Comparison of ENCODE assay signal across 9 mouse cellular contexts in the genomic region with DNA sequence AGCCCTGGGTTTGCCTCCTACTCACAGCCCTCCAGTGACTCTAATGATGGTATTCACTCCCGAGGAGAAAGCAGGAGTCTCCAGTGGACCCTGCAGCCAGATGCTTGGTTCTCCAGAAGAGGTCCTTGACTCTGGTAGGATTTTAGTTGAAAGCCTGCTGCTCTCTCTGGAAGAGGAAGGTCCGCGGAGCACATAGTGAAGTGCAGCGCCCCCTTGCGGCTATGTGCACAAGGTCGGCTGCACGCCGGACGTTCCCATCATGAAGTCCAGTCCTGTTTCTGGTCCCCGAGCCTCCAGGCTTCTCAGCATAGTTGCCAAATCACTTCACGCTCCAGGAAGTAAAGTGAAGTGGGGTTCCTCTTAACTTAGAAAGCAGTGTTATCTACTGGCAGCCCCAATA.
DNase-seq lines count a peak whose midpoint lies in the region; ATAC-seq lines count a peak whose summit lies in the region.
"Had no signal": no experiment of that assay in that cellular context is flagged by ENCODE, and none has a peak within 500 bp of the region (broad histone marks: within the 10 kb centered on the region; RNA-seq: fewer than 3 reads in every experiment).

No protein-coding gene starts in this region.

- H3K27me3 ChIP-seq in intestine, embryonic 14.5 days (replicated peaks; ENCODE audit: control insufficient read depth, insufficient read depth, low read length): no peaks in the 10 kb centered on the region; the same call in 1 of the 2 replicates
- no peaks in the 10 kb centered on the region; the same call in 1 of the 2 replicates for H3K27me3 ChIP-seq in intestine, embryonic 15.5 days (replicated peaks)
- H3K27me3 ChIP-seq: embryonic facial prominence, embryonic 15.5 days had no signal

- no peak overlapping the region for H3K9ac ChIP-seq in intestine, embryonic 14.5 days (ENCODE audit: low read length)
- H3K9ac ChIP-seq in intestine, embryonic 15.5 days: no peak overlapping the region
- H3K9ac ChIP-seq: embryonic facial prominence, embryonic 15.5 days had no signal

- H3K4me1 ChIP-seq in intestine, embryonic 14.5 days (replicated peaks; ENCODE audit: control insufficient read depth, insufficient read depth, low read length): no peaks in the 10 kb centered on the region
- H3K4me1 ChIP-seq in intestine, embryonic 15.5 days (replicated peaks): no peaks in the 10 kb centered on the region
- H3K4me1 ChIP-seq: embryonic facial prominence, embryonic 15.5 days had no signal

- intact Hi-C loops in heart, postnatal 36 days (cut with DNase I): loop anchor here (1.0 to 5.0 kb wide), 2 partner anchors 61 to 100 kb away; no protein-coding TSS in a partner anchor
- intact Hi-C loops in left cerebral cortex, postnatal 14 days (cut with DNase I): loop anchor here (1.0 kb wide), 1 partner anchor 100 kb away; no protein-coding TSS in a partner anchor

- no peaks in the 10 kb centered on the region for H3K36me3 ChIP-seq in intestine, embryonic 14.5 days (ENCODE audit: control insufficient read depth, insufficient read depth, low read length)
- H3K36me3 ChIP-seq in intestine, embryonic 15.5 days: no peaks in the 10 kb centered on the region
- H3K36me3 ChIP-seq: embryonic facial prominence, embryonic 15.5 days had no signal

- peak; percentile 84 for DNase-seq in intestine, embryonic 14.5 days (ENCODE audit: low spot score)
- DNase-seq in WW6 (ENCODE audit: low read depth, low spot score): peak; percentile 33
- peak; percentile 61 to 72 for DNase-seq in heart, postnatal 36 days
- peak; percentile 42 to 65 for DNase-seq in left cerebral cortex, postnatal 14 days (ENCODE audit: low spot score in 2 of 2)
- peak; percentile 54 for DNase-seq in thymus, postnatal 25 days

- H3K4me2 ChIP-seq in intestine, embryonic 14.5 days (ENCODE audit: low read length): no peak overlapping the region
- H3K4me2 ChIP-seq in intestine, embryonic 15.5 days (replicated peaks): no peak overlapping the region
- H3K4me2 ChIP-seq: embryonic facial prominence, embryonic 15.5 days had no signal

- no peak for ATAC-seq in intestine, embryonic 14.5 days (replicated peaks; ENCODE audit: low FRiP score, low TSS enrichment, low read depth)
- ATAC-seq in intestine, embryonic 15.5 days: no peak
- peak; percentile 91 for ATAC-seq in common myeloid progenitor, adult 5-6 weeks (replicated peaks; ENCODE audit: low read depth, poor library complexity, severe bottlenecking)
- peak; percentile 39; the same call in 1 of the 2 replicates for ATAC-seq in neutrophil, adult 5-6 weeks (ENCODE audit: extremely low read depth, insufficient number of reproducible peaks, low FRiP score, poor library complexity, severe bottlenecking)

- H3K27ac ChIP-seq in intestine, embryonic 14.5 days (ENCODE audit: low read depth): no peak overlapping the region
- H3K27ac ChIP-seq in intestine, embryonic 15.5 days: no peak overlapping the region
- H3K27ac ChIP-seq: embryonic facial prominence, embryonic 15.5 days had no signal

- WGBS in intestine, embryonic 14.5 days: 6% methylated on average over 11 of the region's 11 CpGs
- 6% methylated on average over 11 of the region's 11 CpGs for WGBS in intestine, embryonic 15.5 days

- no peaks in the 10 kb centered on the region for H3K9me3 ChIP-seq in intestine, embryonic 14.5 days (ENCODE audit: control insufficient read depth, low read length)
- H3K9me3 ChIP-seq in intestine, embryonic 15.5 days: no peaks in the 10 kb centered on the region
- H3K9me3 ChIP-seq: embryonic facial prominence, embryonic 15.5 days had no signal

- H3K4me3 ChIP-seq in intestine, embryonic 14.5 days (ENCODE audit: low read depth, low read length): no peak overlapping the region
- H3K4me3 ChIP-seq in intestine, embryonic 15.5 days (replicated peaks): no peak overlapping the region
- H3K4me3 ChIP-seq: embryonic facial prominence, embryonic 15.5 days had no signal

Comparison
In these comparisons a context has a peak if more than half of its experiments do, and no peak if none do; other contexts are left out.
1. ATAC-seq: peak in common myeloid progenitor, adult 5-6 weeks (single experiment) and neutrophil, adult 5-6 weeks (single experiment); none in intestine, embryonic 14.5 days (single experiment) and intestine, embryonic 15.5 days (single experiment).
2. DNase-seq: peak in every context shown above with its lines; median percentile 84 in intestine, embryonic 14.5 days; 66 in heart, postnatal 36 days; 54 in thymus, postnatal 25 days; 54 in left cerebral cortex, postnatal 14 days; 33 in WW6.